Mouse (Mus musculus): ENCODE results near the gene Ctnnd1.

GRCm38 (mm10) chr2:84650464-84651195 is at the start of gene Ctnnd1:
- TF ChIP-seq POLR2A (IDR thresholded peaks at IDR 0.05; ENCODE audit: extremely low read depth, insufficient read depth, low read length) (peak; percentile 99), CTCF (IDR thresholded peaks at IDR 0.05; ENCODE audit: extremely low read depth, insufficient read depth, low read length) (no peak)

Measured in cortical plate, adult 2 months (tissue).